Mouse (Mus musculus): ENCODE results near the gene Bbs12.

GRCm38 (mm10) chr3:37370407-37370806 is 58.1 kb downstream of the Bbs12 start:
- TF ChIP-seq CTCF (conservative IDR thresholded peaks at IDR 0.05; ENCODE audit: insufficient read depth, insufficient read length, low read depth, low read length) (no peak), POLR2A (IDR thresholded peaks at IDR 0.05; ENCODE audit: low read depth, low read length) (no peak)

All from kidney, adult 2 months (tissue).